Mouse (Mus musculus): Measurements from ENCODE around the gene Plcl2. TPM values are rescaled to one million over a fixed set of nuclear protein-coding genes. Genes with fewer than 3 reads are reported as not detected.
"Not testable (repeated sequence)": the region's sequence is repeated elsewhere in the genome, so short reads cannot be mapped to it uniquely, and the experiment has no call there.

The Plcl2 gene
- total RNA-seq, 2 experiments from 2014 or later = 7.9 to 11.5 TPM

- no peak for DNase-seq
- intact Hi-C loops (cut with DNase I) = no loop called here
These were observed 16.6 kb downstream of the Plcl2 start for GRCm38 (mm10) chr17:50525821-50526220.

GRCm38 (mm10) chr17:50530089-50530488, 20.9 kb downstream of the Plcl2 start:
- no peak for DNase-seq
- intact Hi-C loops (cut with DNase I) = no loop called here

- DNase-seq; intact Hi-C loops (cut with DNase I): not testable (repeated sequence)
These were observed 25.7 kb downstream of the Plcl2 start for GRCm38 (mm10) chr17:50534889-50535288.

GRCm38 (mm10) chr17:50536409-50537194, 27.4 kb downstream of the Plcl2 start:
- DNase-seq = no peak
- intact Hi-C loops (cut with DNase I) = no loop called here

- no peak for DNase-seq
- intact Hi-C loops (cut with DNase I) = no loop called here
These were observed 28.6 kb downstream of the Plcl2 start for GRCm38 (mm10) chr17:50537786-50538185.

- intact Hi-C loops (cut with DNase I) = no loop called here
- no peak for DNase-seq
These were observed 35.7 kb downstream of the Plcl2 start for GRCm38 (mm10) chr17:50544860-50545259.

GRCm38 (mm10) chr17:50545274-50545673, 36.1 kb downstream of the Plcl2 start:
- no peak for DNase-seq
- intact Hi-C loops (cut with DNase I) = no loop called here

GRCm38 (mm10) chr17:50552130-50552529, 42.9 kb downstream of the Plcl2 start:
- DNase-seq = no peak
- intact Hi-C loops (cut with DNase I) = no loop called here

GRCm38 (mm10) chr17:50557566-50558238, 48.5 kb downstream of the Plcl2 start:
- intact Hi-C loops (cut with DNase I) = no loop called here
- no peak for DNase-seq

GRCm38 (mm10) chr17:50558239-50558625, 49.0 kb downstream of the Plcl2 start:
- intact Hi-C loops (cut with DNase I) = no loop called here

GRCm38 (mm10) chr17:50565376-50566123, 56.3 kb downstream of the Plcl2 start:
- no peak for DNase-seq
- intact Hi-C loops (cut with DNase I) = loop anchor here (5.0 kb wide), 1 partner anchor 62 kb away; no protein-coding TSS in a partner anchor

More at GRCm38 (mm10) chr17:50558239-50558625, 49.0 kb downstream of the Plcl2 start:
- DNase-seq = no peak

- intact Hi-C loops (cut with DNase I) = loop anchor here (5.0 kb wide), 1 partner anchor 58 kb away; no protein-coding TSS in a partner anchor
- DNase-seq = no peak
These were observed 59.6 kb downstream of the Plcl2 start for GRCm38 (mm10) chr17:50568846-50569245.

GRCm38 (mm10) chr17:50570228-50570627, 61.0 kb downstream of the Plcl2 start:
- DNase-seq = not testable (repeated sequence)

GRCm38 (mm10) chr17:50570681-50571398, 61.6 kb downstream of the Plcl2 start:
- intact Hi-C loops (cut with DNase I) = no loop called here
- no peak for DNase-seq

More at GRCm38 (mm10) chr17:50570228-50570627, 61.0 kb downstream of the Plcl2 start:
- intact Hi-C loops (cut with DNase I) = not testable (repeated sequence)

- intact Hi-C loops (cut with DNase I) = no loop called here
- no peak for DNase-seq
These were observed 65.0 kb downstream of the Plcl2 start for GRCm38 (mm10) chr17:50574161-50574560.

GRCm38 (mm10) chr17:50580416-50580815, 71.2 kb downstream of the Plcl2 start:
- no peak for DNase-seq
- intact Hi-C loops (cut with DNase I) = no loop called here

- intact Hi-C loops (cut with DNase I) = no loop called here
- no peak for DNase-seq
These were observed 77.6 kb downstream of the Plcl2 start for GRCm38 (mm10) chr17:50586834-50587233.

- DNase-seq = no peak
- intact Hi-C loops (cut with DNase I) = no loop called here
These were observed 78.7 kb downstream of the Plcl2 start for GRCm38 (mm10) chr17:50587941-50588340.

GRCm38 (mm10) chr17:50600178-50600577, 91.0 kb downstream of the Plcl2 start:
- intact Hi-C loops (cut with DNase I) = no loop called here
- DNase-seq = no peak

GRCm38 (mm10) chr17:50600696-50601095, 91.5 kb downstream of the Plcl2 start:
- no peak for DNase-seq
- intact Hi-C loops (cut with DNase I) = no loop called here

All from heart, postnatal 36 days (tissue).